Mouse (Mus musculus) CH12.LX (cell line): ENCODE measurements around the gene Ctnna3.

Source experiments
- CTCF ChIP-seq, 2 experiments: IDR thresholded peaks in 1 of 2; conservative IDR thresholded peaks in 1 of 2; 2 replicates each; pipeline ENCODE4 v1.5.1; 2011 to 2012; ENCODE audit warnings: low read depth in 2 of 2, low read length in 2 of 2, improper control_type of control experiment in 1 of 2, inconsistent platforms in 1 of 2, mild to moderate bottlenecking in 1 of 2, moderate library complexity in 1 of 2
- JUND ChIP-seq: conservative IDR thresholded peaks from 2 replicates; pipeline ENCODE4 v1.6.1; 2011; ENCODE audit warnings: low read depth, low read length, improper control_type of control experiment

DNA sequence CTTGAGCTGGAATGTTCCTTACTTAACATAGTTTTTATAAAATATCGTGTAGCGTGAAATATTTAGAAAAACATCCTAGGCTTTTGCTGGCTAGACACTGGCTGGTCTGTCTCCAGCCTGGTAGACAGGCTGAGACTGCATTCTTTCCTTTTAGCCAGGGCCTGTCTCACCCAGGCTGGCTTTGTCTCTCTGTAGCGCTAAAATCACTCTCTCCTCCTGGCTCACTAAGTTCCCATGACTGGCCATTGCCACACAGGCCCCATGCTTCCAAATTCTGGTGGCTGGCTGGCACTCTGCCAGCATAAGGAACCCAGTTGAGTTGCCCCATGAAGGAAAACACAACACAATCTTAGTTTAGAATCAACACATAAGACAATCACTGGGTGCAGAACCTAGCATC is 1450.0 kb downstream of the Ctnna3 start:
- TF ChIP-seq CTCF (conservative IDR thresholded peaks at IDR 0.05 in 1 of 2, IDR thresholded peaks at IDR 0.05 in 1 of 2; ENCODE audit: low read depth in 2 of 2, low read length in 2 of 2) (no peak), JUND (no peak)
